Mouse (Mus musculus) MEL (cell line): ENCODE data around the gene Elp5. TPM values are rescaled to one million over a fixed set of nuclear protein-coding genes. Genes with fewer than 3 reads are reported as not detected.

Experiments used
- DNase-seq: peaks from one replicate; pipeline ENCODE4 v3.0.0; 2011; ENCODE audit warnings: low read depth, low spot score
- H3K27ac ChIP-seq: 2 replicates; pipeline ENCODE4 v1.5.1; 2012; ENCODE audit warnings: low read depth, mild to moderate bottlenecking, control low read depth, low read length, moderate library complexity; ENCODE audit not compliant: control insufficient read depth
- H3K27me3 ChIP-seq, 2 experiments: fragments of 150-350 bp in 1 of 2; sonication (generic) in 1 of 2; 2 replicates each; pipeline ENCODE4 v1.6.1; 2012; ENCODE audit warnings: low read length in 2 of 2, mild to moderate bottlenecking in 2 of 2, improper control_type of control experiment in 1 of 2, moderate library complexity in 1 of 2; ENCODE audit not compliant: insufficient read depth in 2 of 2, control insufficient read depth in 1 of 2
- H3K36me3 ChIP-seq, 2 experiments: 2 replicates each; pipeline ENCODE4 v1.6.1; 2012 to 2014; ENCODE audit warnings: low read length in 2 of 2, improper control_type of control experiment in 1 of 2, inconsistent platforms in 1 of 2, mild to moderate bottlenecking in 1 of 2; ENCODE audit not compliant: insufficient read depth in 2 of 2, control insufficient read depth in 1 of 2
- H3K4me1 ChIP-seq, 2 experiments: fragments of 150-350 bp in 1 of 2; sonication (generic) in 1 of 2; 2 replicates each; pipeline ENCODE4 v1.6.1; 2012; ENCODE audit warnings: low read length in 2 of 2, improper control_type of control experiment in 1 of 2, mild to moderate bottlenecking in 1 of 2; ENCODE audit not compliant: insufficient read depth in 2 of 2, control insufficient read depth in 1 of 2
- H3K4me3 ChIP-seq, 2 experiments: fragments of 150-350 bp in 1 of 2; sonication (generic) in 1 of 2; 2 replicates each; pipeline ENCODE4 v1.5.1; 2012; ENCODE audit warnings: low read depth in 2 of 2, low read length in 2 of 2, mild to moderate bottlenecking in 2 of 2, moderate library complexity in 2 of 2, control low read depth in 1 of 2, improper control_type of control experiment in 1 of 2; ENCODE audit not compliant: control insufficient read depth in 1 of 2, insufficient read depth in 1 of 2
- H3K79me2 ChIP-seq: 2 replicates; pipeline ENCODE4 v1.6.1; 2012; ENCODE audit warnings: mild to moderate bottlenecking, low read length, moderate library complexity; ENCODE audit not compliant: control insufficient read depth, poor library complexity, insufficient read depth
- H3K9ac ChIP-seq: 2 replicates; pipeline ENCODE4 v1.6.1; 2012; ENCODE audit warnings: low read depth, mild to moderate bottlenecking, control low read depth, low read length, moderate library complexity; ENCODE audit not compliant: control insufficient read depth, poor library complexity, severe bottlenecking
- H3K9me3 ChIP-seq: fragments of 150-350 bp; sonication (generic); replicated peaks from 2 replicates; pipeline ENCODE4 v1.6.1; 2012; ENCODE audit warnings: mild to moderate bottlenecking, low read length, improper control_type of control experiment, moderate library complexity; ENCODE audit not compliant: insufficient read depth
- BHLHE40 ChIP-seq: IDR thresholded peaks from 2 replicates; pipeline ENCODE4 v1.6.1; 2012; ENCODE audit warnings: low read depth, mild to moderate bottlenecking, inconsistent platforms, low read length, improper control_type of control experiment, borderline replicate concordance
- CHD1 ChIP-seq: IDR thresholded peaks from 2 replicates; pipeline ENCODE4 v1.6.1; 2012; ENCODE audit warnings: low read depth, mild to moderate bottlenecking, inconsistent platforms, low read length, improper control_type of control experiment
- CHD2 ChIP-seq: IDR thresholded peaks from 2 replicates; pipeline ENCODE4 v1.6.1; 2011; ENCODE audit warnings: low read length, improper control_type of control experiment
- CTCF ChIP-seq, 3 experiments: IDR thresholded peaks in 2 of 3; conservative IDR thresholded peaks in 1 of 3; 2 replicates each; pipeline ENCODE4 v1.5.1; 2011 to 2012; ENCODE audit warnings: low read length in 3 of 3, low read depth in 2 of 3, mild to moderate bottlenecking in 2 of 3, improper control_type of control experiment in 1 of 3, inconsistent platforms in 1 of 3, mixed read lengths in 1 of 3, moderate library complexity in 1 of 3; ENCODE audit not compliant: control insufficient read depth in 1 of 3, insufficient read depth in 1 of 3, poor library complexity in 1 of 3, severe bottlenecking in 1 of 3
- E2F4 ChIP-seq: IDR thresholded peaks from 2 replicates; pipeline ENCODE4 v1.6.1; 2011; ENCODE audit warnings: low read depth, low read length, improper control_type of control experiment, borderline replicate concordance
- ELF1 ChIP-seq: IDR thresholded peaks from 2 replicates; pipeline ENCODE4 v1.6.1; 2014; ENCODE audit warnings: low read depth, mild to moderate bottlenecking, inconsistent platforms, low read length, improper control_type of control experiment, moderate library complexity
- EP300 ChIP-seq, 2 experiments: IDR thresholded peaks; 2 replicates each; pipeline ENCODE4 v1.6.1; 2011; ENCODE audit warnings: improper control_type of control experiment in 2 of 2, low read length in 2 of 2, low read depth in 1 of 2, mild to moderate bottlenecking in 1 of 2
- ETS1 ChIP-seq: IDR thresholded peaks from 2 replicates; pipeline ENCODE4 v1.6.1; 2012; ENCODE audit warnings: low read depth, mild to moderate bottlenecking, inconsistent platforms, low read length, improper control_type of control experiment, moderate library complexity
- GABPA ChIP-seq: IDR thresholded peaks from 2 replicates; pipeline ENCODE4 v1.6.1; 2012; ENCODE audit warnings: low read depth, mild to moderate bottlenecking, inconsistent platforms, low read length, improper control_type of control experiment, moderate library complexity
- GATA1 ChIP-seq: IDR thresholded peaks from 2 replicates; pipeline ENCODE4 v1.6.1; 2011; ENCODE audit warnings: low read depth, low read length, improper control_type of control experiment
- HCFC1 ChIP-seq: IDR thresholded peaks from 2 replicates; pipeline ENCODE4 v1.6.1; 2012; ENCODE audit warnings: low read depth, mild to moderate bottlenecking, inconsistent platforms, low read length, improper control_type of control experiment, moderate library complexity
- JUND ChIP-seq: IDR thresholded peaks from 2 replicates; pipeline ENCODE4 v1.6.1; 2011; ENCODE audit warnings: low read depth, mild to moderate bottlenecking, improper control_type of control experiment, low read length
- KAT2A ChIP-seq: conservative IDR thresholded peaks from 2 replicates; pipeline ENCODE4 v1.6.1; 2012; ENCODE audit warnings: low read depth, low read length, improper control_type of control experiment, inconsistent platforms
- MAFK ChIP-seq: IDR thresholded peaks from 2 replicates; pipeline ENCODE4 v1.6.1; 2011; ENCODE audit warnings: low read depth, mild to moderate bottlenecking, low read length, improper control_type of control experiment, borderline replicate concordance
- MAX ChIP-seq: IDR thresholded peaks from 2 replicates; pipeline ENCODE4 v1.6.1; 2011; ENCODE audit warnings: low read length, improper control_type of control experiment
- MAZ ChIP-seq: IDR thresholded peaks from 2 replicates; pipeline ENCODE4 v1.6.1; 2012; ENCODE audit warnings: low read depth, mild to moderate bottlenecking, inconsistent platforms, low read length, improper control_type of control experiment
- MEF2A ChIP-seq: IDR thresholded peaks from 2 replicates; pipeline ENCODE4 v1.6.1; 2014; ENCODE audit warnings: low read depth, mild to moderate bottlenecking, inconsistent platforms, low read length, improper control_type of control experiment; ENCODE audit not compliant: poor library complexity, insufficient replicate concordance, severe bottlenecking; ENCODE audit errors: extremely low read depth
- MXI1 ChIP-seq: IDR thresholded peaks from 2 replicates; pipeline ENCODE4 v1.6.1; 2011; ENCODE audit warnings: mild to moderate bottlenecking, low read depth, low read length, improper control_type of control experiment
- MYB ChIP-seq: IDR thresholded peaks from 2 replicates; pipeline ENCODE4 v1.6.1; 2011; ENCODE audit warnings: mild to moderate bottlenecking, low read depth, low read length, improper control_type of control experiment
- MYC ChIP-seq: IDR thresholded peaks from 2 replicates; pipeline ENCODE4 v1.6.1; 2011; ENCODE audit warnings: low read depth, mild to moderate bottlenecking, low read length, improper control_type of control experiment, moderate library complexity
- NELFE ChIP-seq: IDR thresholded peaks from 2 replicates; pipeline ENCODE4 v1.6.1; 2011; ENCODE audit warnings: low read depth, low read length, improper control_type of control experiment
- NRF1 ChIP-seq: IDR thresholded peaks from 2 replicates; pipeline ENCODE4 v1.6.1; 2014; ENCODE audit warnings: low read depth, mild to moderate bottlenecking, inconsistent platforms, low read length, improper control_type of control experiment, moderate library complexity; ENCODE audit not compliant: poor library complexity, insufficient read depth, severe bottlenecking
- POLR2A ChIP-seq, 2 experiments: IDR thresholded peaks; 2 replicates each; pipeline ENCODE4 v1.6.1; 2011 to 2012; ENCODE audit warnings: low read length in 2 of 2, mild to moderate bottlenecking in 2 of 2, control low read depth in 1 of 2, improper control_type of control experiment in 1 of 2, low read depth in 1 of 2, moderate library complexity in 1 of 2; ENCODE audit not compliant: control insufficient read depth in 1 of 2, insufficient read depth in 1 of 2, poor library complexity in 1 of 2
- POLR2AphosphoS5 ChIP-seq: IDR thresholded peaks from 2 replicates; pipeline ENCODE4 v1.6.1; 2012; ENCODE audit warnings: low read depth, borderline replicate concordance, mild to moderate bottlenecking, inconsistent platforms, low read length, moderate library complexity, mixed read lengths
- RAD21 ChIP-seq: IDR thresholded peaks from 2 replicates; pipeline ENCODE4 v1.6.1; 2011; ENCODE audit warnings: mild to moderate bottlenecking, low read depth, low read length, improper control_type of control experiment
- RCOR1 ChIP-seq: IDR thresholded peaks from 2 replicates; pipeline ENCODE4 v1.6.1; 2012; ENCODE audit warnings: low read depth, mild to moderate bottlenecking, inconsistent platforms, low read length, improper control_type of control experiment
- SIN3A ChIP-seq: IDR thresholded peaks from 2 replicates; pipeline ENCODE4 v1.6.1; 2012; ENCODE audit warnings: low read length, improper control_type of control experiment, inconsistent platforms
- SMC3 ChIP-seq: IDR thresholded peaks from 2 replicates; pipeline ENCODE4 v1.6.1; 2011; ENCODE audit warnings: low read depth, low read length, improper control_type of control experiment
- TAL1 ChIP-seq: IDR thresholded peaks from 2 replicates; pipeline ENCODE4 v1.6.1; 2012; ENCODE audit warnings: mild to moderate bottlenecking, inconsistent platforms, low read length, moderate library complexity, mixed read lengths
- TBP ChIP-seq: IDR thresholded peaks from 2 replicates; pipeline ENCODE4 v1.8.0; 2011; ENCODE audit warnings: low read depth, low read length, improper control_type of control experiment
- TCF12 ChIP-seq: IDR thresholded peaks from 2 replicates; pipeline ENCODE4 v1.6.1; 2014; ENCODE audit warnings: low read depth, mild to moderate bottlenecking, inconsistent platforms, low read length, improper control_type of control experiment, moderate library complexity
- UBTF ChIP-seq: IDR thresholded peaks from 2 replicates; pipeline ENCODE4 v1.6.1; 2012; ENCODE audit warnings: low read depth, mild to moderate bottlenecking, inconsistent platforms, low read length, improper control_type of control experiment, moderate library complexity, borderline replicate concordance; ENCODE audit not compliant: insufficient read depth
- USF1 ChIP-seq: IDR thresholded peaks from 2 replicates; pipeline ENCODE4 v1.6.1; 2014; ENCODE audit warnings: low read depth, mild to moderate bottlenecking, inconsistent platforms, low read length, improper control_type of control experiment, moderate library complexity
- USF2 ChIP-seq, 2 experiments: IDR thresholded peaks; 2 replicates each; pipeline ENCODE4 v1.6.1; 2011 to 2012; ENCODE audit warnings: improper control_type of control experiment in 2 of 2, low read length in 2 of 2, borderline replicate concordance in 1 of 2, inconsistent platforms in 1 of 2, low read depth in 1 of 2, mild to moderate bottlenecking in 1 of 2; ENCODE audit not compliant: insufficient read depth in 1 of 2
- ZC3H11A ChIP-seq: IDR thresholded peaks from 2 replicates; pipeline ENCODE4 v1.6.1; 2012; ENCODE audit warnings: low read depth, mild to moderate bottlenecking, inconsistent platforms, low read length, improper control_type of control experiment
- ZKSCAN1 ChIP-seq: IDR thresholded peaks from 2 replicates; pipeline ENCODE4 v1.6.1; 2012; ENCODE audit warnings: low read depth, mild to moderate bottlenecking, inconsistent platforms, low read length, improper control_type of control experiment, moderate library complexity
- ZMIZ1 ChIP-seq: IDR thresholded peaks from 2 replicates; pipeline ENCODE4 v1.6.1; 2012; ENCODE audit warnings: low read depth, mild to moderate bottlenecking, inconsistent platforms, low read length, improper control_type of control experiment, moderate library complexity
- ZNF384 ChIP-seq: IDR thresholded peaks from 2 replicates; pipeline ENCODE4 v1.6.1; 2012; ENCODE audit warnings: low read depth, mild to moderate bottlenecking, inconsistent platforms, low read length, improper control_type of control experiment
- polyA plus RNA-seq, 2 experiments: library from polyadenylated mRNA; stranded (reverse) in 1 of 2; unstranded in 1 of 2; fragments of >175 nt in 1 of 2; fragments of >200 nt in 1 of 2; gene quantifications; 2 replicates each; pipeline versions ENCODE4 v1.2.1 to v1.2.4; 2012; ENCODE audit warnings: low replicate concordance in 2 of 2, low read depth in 1 of 2; ENCODE audit not compliant: insufficient read length in 2 of 2, insufficient read depth in 1 of 2, missing spikeins in 1 of 2
- total RNA-seq: library from RNA; depleted of rRNA; stranded (reverse); fragments of 300-350 nt; gene quantifications from 2 replicates; pipeline ENCODE4 v1.2.3, GENCODE M21; 2012

Elp5 gene
- total and polyA plus RNA-seq, 3 experiments = 189 to 222 TPM; not detected in 1

GRCm38 (mm10) chr11:69991711-69992110 lies 9.4 kb upstream of the Elp5 start:
- Histone ChIP-seq H3K9ac (peak overlapping the region; percentile 86), H3K4me3 (peak overlapping the region; percentile 48 to 83), H3K9me3 (no peaks in the 10 kb centered on the region), H3K4me1 (peaks cover 0 to 14% of the 10 kb centered on the region in 2 experiments; a peak in 2 of 4 replicates), H3K27ac (peak overlapping the region; percentile 82), H3K36me3 (peaks cover 0 to 16% of the 10 kb centered on the region in 2 experiments; a peak in 2 of 4 replicates), H3K79me2 (peaks cover 25% of the 10 kb centered on the region), H3K27me3 (no peaks in the 10 kb centered on the region)
- no peak for DNase-seq
- TF ChIP-seq CHD2 (no peak), CTCF (IDR thresholded peaks at IDR 0.05 in 2 of 3, conservative IDR thresholded peaks at IDR 0.05 in 1 of 3; ENCODE audit: control insufficient read depth in 1 of 3, insufficient read depth in 1 of 3, low read depth in 2 of 3, low read length in 3 of 3, poor library complexity in 1 of 3, severe bottlenecking in 1 of 3) (no peak), MAZ (no peak; the same call in 1 of the 2 replicates), CHD1 (no peak), NELFE (no peak), MEF2A (no peak), USF2 (IDR thresholded peaks at IDR 0.05; ENCODE audit: borderline replicate concordance in 1 of 2, insufficient read depth in 1 of 2, low read depth in 1 of 2, low read length in 2 of 2) (no peak), ZNF384 (no peak), MAX (no peak), ZMIZ1 (no peak), BHLHE40 (no peak), POLR2AphosphoS5 (no peak), MXI1 (peak; percentile 48; the same call in 1 of the 2 replicates), RCOR1 (no peak), NRF1 (no peak), ZKSCAN1 (peak; percentile 55; the same call in 1 of the 2 replicates), MAFK (no peak), GABPA (no peak), TCF12 (peak; percentile 46), GATA1 (no peak), JUND (no peak), ELF1 (0 out of 2 replicates have a peak, but pooled peaks have one; percentile 40), ZC3H11A (no peak), SMC3 (no peak), USF1 (no peak), UBTF (no peak), TBP (0 out of 2 replicates have a peak, but pooled peaks have one; percentile 3), MYB (no peak), KAT2A (0 out of 2 replicates have a peak, but pooled peaks have one; percentile 36), ETS1 (no peak), EP300 (IDR thresholded peaks at IDR 0.05; ENCODE audit: low read depth in 1 of 2, low read length in 2 of 2) (no peak), RAD21 (no peak), POLR2A (IDR thresholded peaks at IDR 0.05; ENCODE audit: control insufficient read depth in 1 of 2, insufficient read depth in 1 of 2, low read depth in 1 of 2, low read length in 2 of 2, poor library complexity in 1 of 2) (no peak), TAL1 (no peak), E2F4 (no peak), SIN3A (no peak; the same call in 1 of the 2 replicates), MYC (no peak), HCFC1 (no peak)
